Mouse (Mus musculus) bone marrow macrophage, adult 2 months (primary cell): Measurements from ENCODE around the gene Fbxl17.

Experiments
- CTCF ChIP-seq: IDR thresholded peaks from 2 replicates; pipeline ENCODE4 v1.5.1; 2012; ENCODE audit warnings: low read depth, mild to moderate bottlenecking, low read length, moderate library complexity
- POLR2A ChIP-seq: IDR thresholded peaks from 2 replicates; pipeline ENCODE4 v1.6.1; 2012; ENCODE audit warnings: mild to moderate bottlenecking, low read depth, low read length, borderline replicate concordance

GRCm38 (mm10) chr17:63117130-63117529 lies 382.7 kb downstream of the Fbxl17 start:
- TF ChIP-seq POLR2A (no peak), CTCF (no peak)
